Mouse (Mus musculus): Measurements from ENCODE around the gene Etv5. TPM values are rescaled to one million over a fixed set of nuclear protein-coding genes. Genes with fewer than 3 reads are reported as not detected.
"Not testable (repeated sequence)": the region's sequence is repeated elsewhere in the genome, so short reads cannot be mapped to it uniquely, and the experiment has no call there.

Etv5 gene
- polyA plus RNA-seq, 1 experiment from 2014 or later: 15.9 TPM

GRCm38 (mm10) chr16:22395093-22395844, 44.2 kb downstream of the Etv5 start:
- DNase-seq (no peak), ATAC-seq (ENCODE audit: low FRiP score, low TSS enrichment) (no peak)
- WGBS: 87% methylated on average over 15 of the region's 15 CpGs
- H3K27me3 ChIP-seq (ENCODE audit: control insufficient read depth, insufficient read depth, low read length): no peaks in the 10 kb centered on the region
- H3K4me3 ChIP-seq (replicated peaks; ENCODE audit: low read depth, low read length): no peak overlapping the region
- no peaks in the 10 kb centered on the region for H3K4me1 ChIP-seq (ENCODE audit: control insufficient read depth, insufficient read depth, low read length)
- H3K4me2 ChIP-seq (ENCODE audit: low read length): no peak overlapping the region
- no peak overlapping the region for H3K9ac ChIP-seq (replicated peaks; ENCODE audit: low read length)
- H3K36me3 ChIP-seq (ENCODE audit: control insufficient read depth, insufficient read depth, low read length): no peaks in the 10 kb centered on the region
- no peak overlapping the region for H3K27ac ChIP-seq (replicated peaks; ENCODE audit: low read depth, low read length)
- H3K9me3 ChIP-seq (ENCODE audit: control insufficient read depth, low read length): no peaks in the 10 kb centered on the region

- Histone ChIP-seq H3K4me1 (ENCODE audit: control insufficient read depth, insufficient read depth, low read length) (no peaks in the 10 kb centered on the region), H3K4me3 (replicated peaks; ENCODE audit: low read depth, low read length) (no peak overlapping the region), H3K27ac (replicated peaks; ENCODE audit: low read depth, low read length) (no peak overlapping the region), H3K9me3 (ENCODE audit: control insufficient read depth, low read length) (no peaks in the 10 kb centered on the region), H3K36me3 (ENCODE audit: control insufficient read depth, insufficient read depth, low read length) (no peaks in the 10 kb centered on the region), H3K27me3 (ENCODE audit: control insufficient read depth, insufficient read depth, low read length) (no peaks in the 10 kb centered on the region), H3K4me2 (ENCODE audit: low read length) (no peak overlapping the region), H3K9ac (replicated peaks; ENCODE audit: low read length) (no peak overlapping the region)
- no peak for DNase-seq
- no peak for ATAC-seq (ENCODE audit: low FRiP score, low TSS enrichment)
- WGBS: 88% methylated on average over 9 of the region's 9 CpGs
These were observed 49.1 kb downstream of the Etv5 start for GRCm38 (mm10) chr16:22390348-22390897.

GRCm38 (mm10) chr16:22389146-22389911, 50.2 kb downstream of the Etv5 start:
- no peak for ATAC-seq (ENCODE audit: low FRiP score, low TSS enrichment)
- no peak for DNase-seq
- Histone ChIP-seq H3K9me3 (ENCODE audit: control insufficient read depth, low read length) (no peaks in the 10 kb centered on the region), H3K36me3 (ENCODE audit: control insufficient read depth, insufficient read depth, low read length) (no peaks in the 10 kb centered on the region), H3K4me2 (ENCODE audit: low read length) (no peak overlapping the region), H3K9ac (replicated peaks; ENCODE audit: low read length) (no peak overlapping the region), H3K4me3 (replicated peaks; ENCODE audit: low read depth, low read length) (no peak overlapping the region), H3K4me1 (ENCODE audit: control insufficient read depth, insufficient read depth, low read length) (no peaks in the 10 kb centered on the region), H3K27me3 (ENCODE audit: control insufficient read depth, insufficient read depth, low read length) (no peaks in the 10 kb centered on the region), H3K27ac (replicated peaks; ENCODE audit: low read depth, low read length) (no peak overlapping the region)
- WGBS: 75% methylated on average over 13 of the region's 13 CpGs

GRCm38 (mm10) chr16:22387731-22388130, 51.8 kb downstream of the Etv5 start:
- WGBS: 97% methylated on average over 6 of the region's 6 CpGs
- ATAC-seq (ENCODE audit: low FRiP score, low TSS enrichment) (no peak), DNase-seq (no peak)
- Histone ChIP-seq H3K36me3 (ENCODE audit: control insufficient read depth, insufficient read depth, low read length) (no peaks in the 10 kb centered on the region), H3K27ac (replicated peaks; ENCODE audit: low read depth, low read length) (no peak overlapping the region), H3K4me1 (ENCODE audit: control insufficient read depth, insufficient read depth, low read length) (no peaks in the 10 kb centered on the region), H3K4me2 (ENCODE audit: low read length) (no peak overlapping the region), H3K27me3 (ENCODE audit: control insufficient read depth, insufficient read depth, low read length) (no peaks in the 10 kb centered on the region), H3K4me3 (replicated peaks; ENCODE audit: low read depth, low read length) (no peak overlapping the region), H3K9ac (replicated peaks; ENCODE audit: low read length) (no peak overlapping the region), H3K9me3 (ENCODE audit: control insufficient read depth, low read length) (no peaks in the 10 kb centered on the region)

GRCm38 (mm10) chr16:22382018-22382417, 57.5 kb downstream of the Etv5 start:
- H3K9me3 ChIP-seq (ENCODE audit: control insufficient read depth, low read length); H3K36me3 ChIP-seq (ENCODE audit: control insufficient read depth, insufficient read depth, low read length); H3K4me1 ChIP-seq (ENCODE audit: control insufficient read depth, insufficient read depth, low read length); H3K9ac ChIP-seq (replicated peaks; ENCODE audit: low read length); H3K27ac ChIP-seq (replicated peaks; ENCODE audit: low read depth, low read length); ATAC-seq (ENCODE audit: low FRiP score, low TSS enrichment); H3K4me2 ChIP-seq (ENCODE audit: low read length); H3K4me3 ChIP-seq (replicated peaks; ENCODE audit: low read depth, low read length); DNase-seq; H3K27me3 ChIP-seq (ENCODE audit: control insufficient read depth, insufficient read depth, low read length): not testable (repeated sequence)
- 88% methylated on average over 6 of the region's 7 CpGs for WGBS

GRCm38 (mm10) chr16:22380981-22381380, 58.5 kb downstream of the Etv5 start:
- Histone ChIP-seq H3K4me2 (ENCODE audit: low read length) (no peak overlapping the region), H3K27ac (replicated peaks; ENCODE audit: low read depth, low read length) (no peak overlapping the region), H3K36me3 (ENCODE audit: control insufficient read depth, insufficient read depth, low read length) (no peaks in the 10 kb centered on the region), H3K4me3 (replicated peaks; ENCODE audit: low read depth, low read length) (no peak overlapping the region), H3K9ac (replicated peaks; ENCODE audit: low read length) (no peak overlapping the region), H3K27me3 (ENCODE audit: control insufficient read depth, insufficient read depth, low read length) (no peaks in the 10 kb centered on the region), H3K4me1 (ENCODE audit: control insufficient read depth, insufficient read depth, low read length) (no peaks in the 10 kb centered on the region), H3K9me3 (ENCODE audit: control insufficient read depth, low read length) (no peaks in the 10 kb centered on the region)
- DNase-seq: no peak
- ATAC-seq (ENCODE audit: low FRiP score, low TSS enrichment): no peak
- WGBS: 87% methylated on average over 8 of the region's 8 CpGs

- Histone ChIP-seq H3K27ac (replicated peaks; ENCODE audit: low read depth, low read length) (no peak overlapping the region), H3K27me3 (ENCODE audit: control insufficient read depth, insufficient read depth, low read length) (no peaks in the 10 kb centered on the region), H3K4me3 (replicated peaks; ENCODE audit: low read depth, low read length) (no peak overlapping the region), H3K9me3 (ENCODE audit: control insufficient read depth, low read length) (no peaks in the 10 kb centered on the region), H3K36me3 (ENCODE audit: control insufficient read depth, insufficient read depth, low read length) (no peaks in the 10 kb centered on the region), H3K4me1 (ENCODE audit: control insufficient read depth, insufficient read depth, low read length) (no peaks in the 10 kb centered on the region), H3K9ac (replicated peaks; ENCODE audit: low read length) (no peak overlapping the region), H3K4me2 (ENCODE audit: low read length) (no peak overlapping the region)
- DNase-seq (no peak), ATAC-seq (ENCODE audit: low FRiP score, low TSS enrichment) (no peak)
- WGBS: 14% methylated on average over 8 of the region's 8 CpGs
These were observed 59.5 kb downstream of the Etv5 start for GRCm38 (mm10) chr16:22379986-22380385.

GRCm38 (mm10) chr16:22379342-22379741, 60.2 kb downstream of the Etv5 start:
- 90% methylated on average over 4 of the region's 4 CpGs for WGBS
- Histone ChIP-seq H3K27me3 (ENCODE audit: control insufficient read depth, insufficient read depth, low read length) (no peaks in the 10 kb centered on the region), H3K9me3 (ENCODE audit: control insufficient read depth, low read length) (no peaks in the 10 kb centered on the region), H3K4me3 (replicated peaks; ENCODE audit: low read depth, low read length) (no peak overlapping the region), H3K4me2 (ENCODE audit: low read length) (no peak overlapping the region), H3K4me1 (ENCODE audit: control insufficient read depth, insufficient read depth, low read length) (no peaks in the 10 kb centered on the region), H3K27ac (replicated peaks; ENCODE audit: low read depth, low read length) (no peak overlapping the region), H3K36me3 (ENCODE audit: control insufficient read depth, insufficient read depth, low read length) (no peaks in the 10 kb centered on the region), H3K9ac (replicated peaks; ENCODE audit: low read length) (no peak overlapping the region)
- DNase-seq: no peak
- no peak for ATAC-seq (ENCODE audit: low FRiP score, low TSS enrichment)

Measured in midbrain, embryonic 14.5 days (tissue).